16 mouse cellular contexts compared by ENCODE assay signal in the genomic region with DNA sequence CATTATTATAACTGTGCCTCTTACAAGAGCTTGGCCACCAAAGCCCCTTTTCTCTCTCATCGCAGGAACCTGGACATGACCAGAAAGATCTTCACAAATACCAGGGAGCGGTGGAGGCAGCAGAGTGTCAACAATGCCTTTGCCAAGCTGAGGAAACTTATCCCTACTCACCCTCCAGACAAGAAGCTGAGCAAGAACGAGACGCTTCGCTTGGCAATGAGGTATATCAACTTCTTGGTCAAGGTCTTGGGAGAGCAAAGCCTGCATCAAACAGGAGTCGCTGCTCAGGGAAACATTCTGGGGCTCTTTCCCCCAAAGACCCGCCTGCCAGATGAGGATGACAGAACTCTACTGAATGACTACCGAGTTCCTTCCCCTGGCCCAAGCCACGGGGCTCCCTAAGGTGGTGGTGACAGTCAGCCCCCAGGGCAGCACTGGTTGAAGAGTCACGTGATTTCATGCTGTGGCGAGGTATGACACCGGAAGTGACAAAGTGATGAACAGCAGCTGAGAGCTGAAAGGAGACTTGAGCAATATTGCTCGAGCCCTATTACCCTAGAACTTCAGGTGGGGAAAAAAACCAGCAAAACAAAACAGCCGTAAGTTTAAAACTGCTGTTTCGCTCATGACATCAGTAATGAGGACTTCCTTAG. TPM values are rescaled to one million over a fixed set of nuclear protein-coding genes. Genes with fewer than 3 reads are reported as not detected.
A peak's percentile ranks its signal among the peaks of the same experiment; 100 is the strongest.
DNase-seq lines count a peak whose midpoint lies in the region; ATAC-seq lines count a peak whose summit lies in the region.
"Had no signal": no experiment of that assay in that cellular context is flagged by ENCODE, and none has a peak within 500 bp of the region (broad histone marks: within the 10 kb centered on the region; RNA-seq: fewer than 3 reads in every experiment).

No protein-coding gene starts in this region.

- H3K4me3 ChIP-seq in hindbrain, embryonic 11.5 days (ENCODE audit: low read depth, low read length) = no peak overlapping the region
- H3K4me3 ChIP-seq: megakaryocyte, embryonic 14.5 days had no signal

- H3K27ac ChIP-seq in hindbrain, embryonic 11.5 days (ENCODE audit: low read depth, low read length) = no peak overlapping the region

- 77% methylated on average over 15 of the region's 15 CpGs for WGBS in hindbrain, embryonic 11.5 days

- H3K27me3 ChIP-seq in hindbrain, embryonic 11.5 days (ENCODE audit: control insufficient read depth, insufficient read depth, low read length) = no peaks in the 10 kb centered on the region

- DNase-seq in spleen, postnatal 36 days (ENCODE audit: low spot score in 2 of 2) = peak; percentile 45 to 47
- no peak for DNase-seq in spleen, postnatal 4 days (ENCODE audit: low spot score in 2 of 2)
- peak; percentile 20 for DNase-seq in induced T-regulatory cell, adult 2 months (ENCODE audit: low read depth)
- peak; percentile 6 to 15 for DNase-seq in thymus, adult 18-20 months
- DNase-seq in hindbrain, embryonic 11.5 days (ENCODE audit: low spot score) = no peak
- no peak for DNase-seq in left cerebral cortex, adult 11 months (ENCODE audit: low spot score)
- no peak for DNase-seq in left cerebral cortex, adult 9 months (ENCODE audit: low spot score in 2 of 2)
- DNase-seq: cerebellum, postnatal 14 days; gastrocnemius, postnatal 14 days; heart, postnatal 4 days; kidney, postnatal 14 days; lung, embryonic 14.5 days had no signal

- H3K9ac ChIP-seq in hindbrain, embryonic 11.5 days (ENCODE audit: low read depth, low read length) = no peak overlapping the region
- H3K9ac ChIP-seq: lung, embryonic 14.5 days had no signal

- H3K4me1 ChIP-seq in hindbrain, embryonic 11.5 days (replicated peaks; ENCODE audit: control insufficient read depth, insufficient read depth, low read length) = no peaks in the 10 kb centered on the region
- H3K4me1 ChIP-seq: megakaryocyte, embryonic 14.5 days had no signal

- no peaks in the 10 kb centered on the region for H3K36me3 ChIP-seq in hindbrain, embryonic 11.5 days (ENCODE audit: control insufficient read depth, insufficient read depth, low read length)

- H3K4me2 ChIP-seq in hindbrain, embryonic 11.5 days (replicated peaks; ENCODE audit: low read depth, low read length) = no peak overlapping the region
- H3K4me2 ChIP-seq: heart, embryonic 11.5 days; lung, embryonic 14.5 days had no signal

- H3K9me3 ChIP-seq in hindbrain, embryonic 11.5 days (ENCODE audit: control insufficient read depth, low read length) = no peaks in the 10 kb centered on the region
- H3K9me3 ChIP-seq: megakaryocyte, embryonic 14.5 days had no signal

- no peak for ATAC-seq in hindbrain, embryonic 11.5 days (ENCODE audit: low FRiP score)
- ATAC-seq: intestine, postnatal 0 days had no signal

RNA-seq across cellular contexts. Expression of a gene that starts 6.4 kb away (rescaled TPM):
- polyA plus RNA-seq in hindbrain, embryonic 11.5 days (2014; fragmentation: Nextera tagmentation; extraction: Ambion mirVana) = 0.73 and 1.4 TPM in 2 replicates
- polyA plus RNA-seq: liver, adult 2 months had no signal

RNA-seq across cellular contexts. Expression of a gene that starts 40.0 kb away (rescaled TPM):
- 5.8 and 6.7 TPM in 2 replicates for polyA plus RNA-seq in hindbrain, embryonic 11.5 days (2014; fragmentation: Nextera tagmentation; extraction: Ambion mirVana)

Comparison
In these comparisons a context has a peak if more than half of its experiments do, and no peak if none do; other contexts are left out.
1. DNase-seq: peak in spleen, postnatal 36 days (2 of 2), induced T-regulatory cell, adult 2 months (single experiment) and thymus, adult 18-20 months (2 of 2); none in spleen, postnatal 4 days (0 of 2), hindbrain, embryonic 11.5 days (single experiment), left cerebral cortex, adult 11 months (single experiment) and left cerebral cortex, adult 9 months (0 of 2).